Mouse (Mus musculus) brain, embryonic 14.5 days (tissue): Measurements from ENCODE around the gene Pced1b.

Experiments
- CTCF ChIP-seq: fragments of 200-500 bp; IDR thresholded peaks from 2 replicates; pipeline ENCODE4 v1.5.1; 2012; ENCODE audit warnings: inconsistent platforms, mild to moderate bottlenecking, moderate library complexity, borderline replicate concordance; ENCODE audit not compliant: insufficient read depth, insufficient read length; ENCODE audit errors: extremely low read depth
- POLR2A ChIP-seq: fragments of 200-500 bp; IDR thresholded peaks from 2 replicates; pipeline ENCODE4 v1.6.1; 2012; ENCODE audit warnings: mild to moderate bottlenecking, inconsistent platforms, borderline replicate concordance; ENCODE audit not compliant: poor library complexity, insufficient read depth, insufficient read length, severe bottlenecking; ENCODE audit errors: extremely low read depth

DNA sequence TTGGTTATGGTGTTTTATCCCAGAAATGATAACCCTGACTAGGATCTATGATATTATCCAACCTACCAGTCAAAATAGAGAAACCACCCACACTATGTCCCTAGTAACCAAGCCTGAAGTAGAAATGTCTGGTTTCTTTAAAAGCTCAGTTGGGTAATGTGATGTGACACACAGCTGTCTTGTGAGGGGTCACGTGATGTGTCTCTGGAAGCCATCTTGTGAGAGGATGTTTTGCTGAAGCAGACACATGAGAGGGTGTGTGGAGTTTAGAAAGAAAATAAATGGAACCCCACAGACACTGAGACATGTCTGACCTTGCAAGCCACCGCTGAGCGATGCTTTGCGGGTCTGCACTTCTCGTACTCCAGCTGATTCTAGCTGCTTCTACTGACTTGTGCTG is 30.1 kb upstream of the Pced1b start:
- no peak for TF ChIP-seq CTCF
- no peak for TF ChIP-seq POLR2A
